Mouse (Mus musculus) adrenal gland, postnatal 10 days (tissue): ENCODE results near the gene Zc3h10. TPM values are rescaled to one million over a fixed set of nuclear protein-coding genes. Genes with fewer than 3 reads are reported as not detected.

Experiments used
- DNase-seq: peaks from one replicate; pipeline ENCODE4 v3.0.0; 2021; ENCODE audit warnings: mixed read lengths
- long read RNA-seq, 2 experiments: library from polyadenylated mRNA; stranded (forward); transcript quantifications; one replicate each; pipeline ENCODE4 v2.0.0; 2021
- total RNA-seq, 2 experiments: library from RNA; stranded (reverse); gene quantifications; 2 replicates each; pipeline ENCODE4 v1.2.3; 2021

Zc3h10 gene
- total RNA-seq, result 10 to 100 TPM; 10.5 to 14.7 TPM
- long read RNA-seq, experiment 1, transcript Zc3h10-201 (3 exons, 3,721 nt), result major isoform, 9 of 33 reads
- long read RNA-seq, experiment 1, partial matches to known transcripts, result 1 of 33 reads
- long read RNA-seq, experiment 1, other reads (novel, unspliced or antisense), result 22 of 33 reads
- long read RNA-seq, experiment 2, transcript Zc3h10-201 (3 exons, 3,721 nt), result major isoform, 7 of 10 reads
- long read RNA-seq, experiment 2, partial matches to known transcripts, result 0 of 10 reads
- long read RNA-seq, experiment 2, other reads (novel, unspliced or antisense), result 2 of 10 reads

DNA sequence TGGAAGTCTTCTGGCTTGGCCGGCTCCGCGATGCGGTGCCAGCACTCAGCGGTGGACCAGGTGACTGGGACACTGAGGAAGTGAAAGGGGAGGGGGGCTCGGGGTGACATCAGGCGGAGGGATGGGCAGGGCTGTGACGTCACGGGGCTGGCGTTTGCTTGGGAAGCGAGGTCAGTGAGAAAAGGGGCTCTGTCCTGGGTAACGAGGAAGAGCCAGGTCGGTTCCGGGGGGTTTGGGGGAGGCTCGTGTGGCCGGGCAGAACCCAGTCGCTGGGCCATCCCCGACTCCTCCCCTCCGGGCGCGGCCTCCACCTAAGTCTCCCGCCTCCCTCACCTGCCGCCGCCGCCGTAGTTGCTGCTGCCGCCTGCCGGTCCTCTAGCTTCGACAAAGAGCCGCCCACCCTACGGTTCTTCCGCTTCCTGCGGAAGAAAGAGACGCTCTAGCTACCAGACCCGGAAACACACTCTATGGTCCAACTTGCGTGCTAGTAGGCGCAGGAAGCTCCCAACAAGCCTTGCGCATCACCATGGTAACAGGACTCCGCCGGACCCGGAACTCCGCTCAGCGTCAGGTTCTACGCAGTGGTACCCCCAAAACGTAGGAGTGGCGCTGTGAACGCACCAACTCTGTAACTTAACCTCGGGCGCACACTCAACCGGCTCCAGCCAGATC is at the start of gene Zc3h10:
TSS of gene Zc3h10 (minus strand) at position 414 of the 672 bp plus-strand sequence.
- peak; percentile 95 for DNase-seq

DNA sequence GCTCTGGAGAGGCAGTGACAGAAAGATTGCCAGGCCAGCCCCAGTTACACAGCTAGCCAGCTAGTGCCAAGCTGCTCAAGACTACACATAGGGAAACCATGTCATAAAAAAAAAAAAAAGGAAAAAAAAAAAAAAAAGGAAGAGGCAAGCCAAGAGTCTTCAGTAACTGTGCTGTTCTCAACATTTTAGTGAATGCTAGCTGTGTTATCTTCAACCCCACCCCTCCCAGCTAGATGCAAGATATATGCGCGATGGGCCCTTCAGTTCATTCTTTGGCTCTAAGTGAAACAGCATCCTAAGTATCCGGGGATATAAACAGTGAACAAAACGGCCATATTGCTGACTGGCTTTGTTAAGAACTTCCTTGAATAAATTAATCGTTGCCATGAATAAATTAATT is 45.2 kb upstream of the Zc3h10 start:
- DNase-seq, result no peak

DNA sequence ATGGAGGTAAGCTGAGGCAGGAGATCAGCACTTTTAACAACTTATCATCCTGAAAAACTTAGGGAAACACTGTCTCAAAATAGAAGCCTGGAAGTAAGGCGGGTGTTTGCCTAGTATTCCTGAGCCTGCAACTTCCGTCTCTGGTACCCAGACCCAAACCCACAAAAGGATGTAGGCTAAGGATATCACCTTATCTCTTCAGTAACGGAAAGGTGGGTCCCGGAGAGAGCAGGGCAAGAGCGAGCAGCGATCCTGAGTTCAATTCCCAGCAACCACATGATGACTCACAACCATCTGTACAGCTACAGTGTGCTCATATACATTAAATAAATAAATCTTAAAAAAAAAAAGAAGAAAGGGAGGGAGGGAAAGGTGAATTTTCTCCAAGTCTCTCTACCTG is 43.9 kb upstream of the Zc3h10 start:
- DNase-seq, result no peak

DNA sequence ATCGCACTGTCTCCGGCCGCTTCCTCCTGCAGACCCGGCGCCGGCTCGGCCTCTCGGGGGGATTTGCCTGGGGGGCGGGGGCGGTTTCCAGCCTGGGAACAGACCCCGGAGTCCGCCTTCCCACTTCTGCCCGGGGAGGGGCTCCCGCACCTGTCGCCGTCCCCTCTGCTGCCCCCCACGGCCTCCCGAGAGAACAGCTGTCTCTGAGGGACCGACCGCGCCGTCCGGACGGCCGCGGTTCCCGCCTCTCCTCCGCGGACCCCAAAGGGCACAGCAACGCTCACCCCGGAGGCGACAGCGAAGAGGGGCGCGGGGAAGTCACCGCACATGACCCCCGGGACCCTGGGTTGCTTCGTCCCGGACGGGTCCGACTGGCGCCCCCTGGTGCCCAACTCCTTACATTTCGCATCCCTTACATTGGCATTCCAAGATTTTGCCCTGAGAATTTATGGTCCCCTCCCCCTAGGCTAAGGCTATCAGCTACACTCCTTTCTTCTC is 42.7 kb upstream of the Zc3h10 start:
- peak; percentile 81 for DNase-seq

DNA sequence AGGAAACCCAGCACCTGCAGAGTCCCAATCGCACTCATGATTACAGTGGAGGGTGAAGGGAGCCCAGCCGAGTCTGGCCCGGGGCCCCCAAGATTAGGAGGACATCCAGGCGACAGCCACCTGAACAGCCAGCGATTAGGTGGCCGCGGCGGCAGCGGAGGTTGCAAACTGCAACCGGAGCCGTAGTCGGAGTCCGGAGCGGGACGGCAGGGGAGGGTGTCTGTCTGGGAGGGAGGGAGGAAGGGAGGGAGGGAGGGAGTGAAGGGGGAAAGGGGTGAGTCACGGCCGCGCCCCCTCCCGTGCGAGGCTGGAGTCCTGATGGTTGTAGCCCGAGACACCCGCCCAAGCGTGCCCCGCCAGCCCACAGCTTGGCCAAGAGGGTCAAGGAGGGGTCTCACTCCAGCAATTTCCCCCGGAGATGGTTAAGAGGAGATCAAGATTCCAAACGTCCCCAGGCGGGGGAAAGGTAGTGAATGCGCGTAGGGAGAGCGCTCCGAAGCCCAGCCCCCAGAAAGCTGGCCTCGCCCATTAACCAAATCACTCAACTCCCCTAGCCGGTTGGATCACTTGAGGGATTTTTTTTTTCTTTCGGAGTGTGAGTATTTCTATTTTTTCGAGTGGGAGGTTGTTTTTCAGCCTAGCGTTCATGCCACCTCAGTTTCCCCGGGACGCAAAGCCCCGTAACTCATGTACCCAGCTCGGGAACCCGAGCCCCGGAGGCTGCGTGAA is 42.1 kb upstream of the Zc3h10 start, which contains the start of gene Erbb3:
TSS of gene Erbb3 (minus strand) at position 189 of the 729 bp plus-strand sequence.
- peak; percentile 64 for DNase-seq

DNA sequence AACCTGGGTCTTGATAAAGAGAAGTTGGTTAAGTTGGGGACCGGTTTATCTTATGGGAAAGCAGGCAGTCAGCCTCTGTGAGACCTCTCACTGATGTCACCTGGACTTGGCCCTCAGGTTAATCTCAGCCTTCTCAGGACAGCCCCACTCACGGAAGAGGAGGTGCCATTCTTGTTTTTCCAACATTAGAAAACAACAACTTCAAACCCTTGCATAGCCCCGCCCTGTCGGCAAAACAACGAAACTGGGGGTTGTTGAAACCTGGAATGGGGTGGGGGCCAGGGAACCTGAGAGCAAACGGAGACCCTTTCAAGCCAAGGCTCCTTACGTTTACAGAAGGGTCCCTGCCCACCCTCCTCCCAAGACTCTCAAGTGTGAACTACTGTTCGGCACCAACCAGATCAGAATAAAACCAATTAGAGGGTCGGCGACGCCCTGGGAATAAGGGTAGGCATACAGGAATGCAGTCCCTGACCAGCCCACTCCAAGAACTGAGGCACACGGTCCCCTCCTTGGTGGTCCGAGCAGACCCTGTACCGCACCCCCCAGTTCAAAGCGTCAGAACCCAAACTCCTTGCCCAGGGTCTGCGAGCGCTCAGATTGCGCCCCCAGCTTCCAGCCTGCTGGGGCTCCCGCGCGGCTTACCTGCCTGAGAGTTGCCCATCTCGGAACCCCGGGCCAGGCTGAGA is 41.3 kb upstream of the Zc3h10 start:
- DNase-seq, result no peak

DNA sequence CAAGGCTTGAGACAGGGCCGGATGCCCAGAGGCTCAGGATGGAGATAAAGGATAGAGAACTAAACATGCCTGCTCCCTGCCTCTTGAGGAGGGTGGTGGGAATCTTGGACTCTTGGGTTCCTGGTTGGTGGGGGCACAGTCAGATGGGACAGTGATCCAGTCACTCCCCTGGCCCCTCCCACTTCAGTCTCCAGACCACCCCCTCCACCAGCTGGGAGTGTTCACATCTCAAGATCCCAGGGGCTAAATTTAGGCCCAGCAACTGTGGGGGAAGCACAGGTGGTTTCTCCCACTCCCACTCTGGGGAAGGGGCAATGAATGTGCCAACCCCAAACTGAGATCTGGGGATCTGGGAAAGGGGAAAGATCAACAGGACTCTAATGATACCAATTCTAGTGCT is 40.6 kb upstream of the Zc3h10 start:
- no peak for DNase-seq

DNA sequence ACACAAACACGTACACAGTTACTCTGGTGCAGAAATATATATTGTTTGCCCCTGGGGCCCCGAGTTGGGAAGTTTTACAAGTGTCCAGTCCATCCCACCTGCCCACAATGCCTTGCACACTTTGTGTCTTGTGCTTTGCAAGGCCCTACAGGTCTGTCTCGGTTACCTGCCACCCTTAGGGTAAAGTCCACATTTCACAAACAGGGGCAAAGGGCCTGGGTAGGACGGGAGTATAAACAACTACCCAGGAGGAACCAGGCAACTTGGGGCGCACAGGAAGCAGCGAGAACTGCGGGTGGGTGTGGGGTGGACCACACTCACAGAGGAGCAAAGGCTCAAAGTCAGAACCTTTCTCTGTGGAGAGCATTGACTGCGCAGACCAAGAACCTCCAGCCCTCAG is 40.1 kb upstream of the Zc3h10 start:
- no peak for DNase-seq

DNA sequence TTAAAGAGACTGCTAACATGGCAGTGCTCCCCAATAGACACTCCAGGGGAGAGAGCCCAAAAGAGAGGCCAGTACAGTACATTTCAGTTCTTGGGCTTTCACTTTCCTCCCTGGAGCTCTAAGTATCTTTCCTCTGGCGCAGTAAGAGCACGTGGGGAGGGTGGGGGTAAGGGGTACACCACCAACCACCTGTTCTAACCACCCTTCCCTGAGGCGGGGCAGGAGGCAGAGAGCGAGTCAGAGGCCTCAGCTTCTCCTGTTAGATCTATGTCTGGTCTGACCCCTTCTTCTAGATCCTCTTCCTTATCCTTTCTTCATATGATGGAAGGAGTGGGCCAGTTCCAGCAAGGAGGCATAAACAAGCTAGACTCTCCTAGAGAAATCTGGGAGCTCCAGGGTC is 39.5 kb upstream of the Zc3h10 start:
- no peak for DNase-seq

DNA sequence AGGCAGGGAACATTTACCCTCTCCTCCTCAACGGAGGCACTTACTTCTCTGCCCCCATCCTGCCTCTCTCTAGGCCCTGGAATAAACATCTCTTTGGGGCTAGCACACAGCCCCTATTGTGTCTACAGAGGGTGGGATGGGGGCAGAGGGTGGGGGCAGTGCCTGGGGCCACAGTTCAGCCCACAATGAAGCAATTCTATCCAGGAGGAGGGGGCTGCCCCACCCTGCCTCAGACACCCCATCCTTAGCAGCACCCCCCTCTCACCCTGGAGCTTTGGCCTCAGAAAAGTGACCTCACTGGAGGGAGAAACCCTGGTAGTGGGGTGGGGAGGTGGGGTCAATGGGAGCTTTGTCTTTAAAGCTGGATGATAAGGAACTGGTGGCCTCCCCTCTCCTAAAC is 39.0 kb upstream of the Zc3h10 start:
- DNase-seq, result no peak

DNA sequence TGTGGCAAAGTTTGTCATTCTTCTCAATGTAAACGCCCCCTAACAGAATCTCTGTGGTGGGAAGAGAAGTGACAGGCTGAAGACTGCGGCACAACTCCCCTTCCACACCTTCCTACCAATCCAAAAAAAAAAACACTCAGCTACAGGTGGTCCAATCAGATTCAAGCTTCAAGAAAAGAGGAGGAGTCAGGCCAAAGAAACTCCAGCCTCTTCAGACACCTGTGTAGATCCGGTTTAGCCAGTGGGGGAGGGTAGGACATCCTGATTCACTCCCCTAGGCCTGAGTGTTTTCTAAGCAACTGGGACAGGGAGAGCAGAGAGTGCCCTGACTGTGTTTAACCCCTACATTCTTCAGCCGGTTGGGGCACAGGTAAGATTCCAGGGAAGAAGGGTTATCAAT is 36.8 kb upstream of the Zc3h10 start:
- DNase-seq, result no peak

DNA sequence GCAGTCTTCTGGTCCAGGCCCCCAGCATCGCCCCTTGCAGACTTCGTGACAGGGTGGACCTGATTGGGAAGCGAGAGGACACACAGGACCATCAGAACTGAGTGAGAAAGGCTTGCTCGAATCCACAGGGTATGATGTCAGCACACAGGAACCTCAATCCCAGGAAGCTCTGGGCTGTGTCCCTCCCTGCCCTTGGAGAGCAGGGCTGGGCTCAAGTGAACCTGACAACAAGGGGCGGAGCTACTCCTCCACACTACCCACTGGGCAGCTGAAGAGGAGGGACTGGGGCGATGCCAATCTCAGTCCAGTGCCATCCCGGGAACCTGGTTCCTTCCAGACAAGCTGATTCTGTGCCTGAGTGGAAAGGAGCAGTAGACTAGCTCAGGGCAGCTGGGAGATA is 36.1 kb upstream of the Zc3h10 start:
- peak; percentile 77 for DNase-seq

DNA sequence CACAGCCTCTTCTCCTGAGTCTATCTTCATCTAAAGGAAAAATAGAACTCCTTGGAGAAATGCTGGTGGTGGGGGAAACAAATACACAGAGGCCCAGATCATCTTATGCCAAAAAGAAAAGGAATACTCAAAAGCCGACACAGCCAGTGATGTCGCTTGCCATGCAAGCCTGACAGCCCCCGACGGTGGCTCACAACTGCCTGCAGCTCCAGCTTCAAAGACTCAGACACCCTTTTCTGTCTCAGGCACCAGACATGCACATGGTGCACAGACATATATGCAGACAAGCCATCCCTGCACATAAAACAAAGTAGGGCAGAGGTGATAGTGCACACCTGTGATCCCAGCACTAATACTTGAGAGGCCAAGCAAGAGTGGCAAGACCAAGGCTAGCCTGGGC is 32.2 kb upstream of the Zc3h10 start:
- no peak for DNase-seq

DNA sequence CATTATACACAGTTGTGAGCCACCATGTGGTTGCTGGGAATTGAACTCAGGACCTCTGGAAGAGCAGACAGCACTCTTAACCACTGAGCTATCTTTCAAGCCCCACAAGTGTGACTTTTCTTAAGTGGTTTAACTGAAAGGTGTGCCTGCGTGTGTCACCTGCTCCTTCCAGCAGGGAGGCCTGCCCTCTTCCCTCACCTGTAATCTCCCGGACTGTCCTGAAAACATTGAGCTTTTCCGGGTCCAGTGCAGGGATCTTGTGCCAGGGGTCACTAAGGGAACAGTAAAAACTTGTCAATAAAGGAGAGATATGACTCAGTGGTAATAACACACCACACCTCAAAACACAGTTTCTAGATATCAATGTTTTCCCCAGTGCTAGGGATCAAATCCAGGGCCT is 31.7 kb upstream of the Zc3h10 start:
- DNase-seq, result no peak

DNA sequence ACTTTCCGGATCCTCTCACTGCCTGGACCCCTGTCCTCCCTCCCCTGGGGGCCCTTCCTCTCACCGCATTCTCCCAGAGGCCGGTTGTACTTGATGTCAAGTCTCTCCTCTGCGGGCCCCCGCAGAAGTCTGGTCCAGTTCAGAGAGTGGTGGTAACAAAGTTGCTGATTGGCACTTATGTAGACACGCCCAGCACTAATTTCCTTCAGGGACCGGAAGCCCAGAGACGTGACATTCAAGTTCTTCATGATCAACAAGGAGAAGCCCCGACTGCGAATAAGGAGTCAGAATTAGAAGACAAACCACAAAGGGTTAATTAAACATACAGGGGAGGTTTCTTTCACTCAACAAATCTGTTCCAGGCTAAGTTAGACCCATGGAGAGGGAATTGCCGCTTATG is 30.8 kb upstream of the Zc3h10 start:
- DNase-seq, result no peak

DNA sequence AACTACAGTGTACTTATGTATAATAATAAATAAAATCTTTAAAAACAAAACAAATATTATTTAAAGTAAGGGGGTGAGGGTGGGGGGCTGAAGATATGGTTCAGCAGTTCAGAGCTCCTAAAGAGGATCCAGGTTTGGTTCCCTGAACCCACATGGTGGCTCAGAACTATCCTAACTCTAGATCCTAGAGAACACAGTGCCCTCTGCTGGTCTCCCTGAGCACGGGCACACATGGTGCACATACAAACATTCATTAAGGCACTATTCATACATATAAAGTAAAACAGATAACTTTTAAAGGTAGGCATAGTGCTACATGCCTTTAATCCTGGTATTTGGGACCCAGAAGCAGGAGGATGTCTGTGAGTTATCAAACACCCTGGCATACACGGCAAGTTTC is 27.5 kb upstream of the Zc3h10 start:
- no peak for DNase-seq

DNA sequence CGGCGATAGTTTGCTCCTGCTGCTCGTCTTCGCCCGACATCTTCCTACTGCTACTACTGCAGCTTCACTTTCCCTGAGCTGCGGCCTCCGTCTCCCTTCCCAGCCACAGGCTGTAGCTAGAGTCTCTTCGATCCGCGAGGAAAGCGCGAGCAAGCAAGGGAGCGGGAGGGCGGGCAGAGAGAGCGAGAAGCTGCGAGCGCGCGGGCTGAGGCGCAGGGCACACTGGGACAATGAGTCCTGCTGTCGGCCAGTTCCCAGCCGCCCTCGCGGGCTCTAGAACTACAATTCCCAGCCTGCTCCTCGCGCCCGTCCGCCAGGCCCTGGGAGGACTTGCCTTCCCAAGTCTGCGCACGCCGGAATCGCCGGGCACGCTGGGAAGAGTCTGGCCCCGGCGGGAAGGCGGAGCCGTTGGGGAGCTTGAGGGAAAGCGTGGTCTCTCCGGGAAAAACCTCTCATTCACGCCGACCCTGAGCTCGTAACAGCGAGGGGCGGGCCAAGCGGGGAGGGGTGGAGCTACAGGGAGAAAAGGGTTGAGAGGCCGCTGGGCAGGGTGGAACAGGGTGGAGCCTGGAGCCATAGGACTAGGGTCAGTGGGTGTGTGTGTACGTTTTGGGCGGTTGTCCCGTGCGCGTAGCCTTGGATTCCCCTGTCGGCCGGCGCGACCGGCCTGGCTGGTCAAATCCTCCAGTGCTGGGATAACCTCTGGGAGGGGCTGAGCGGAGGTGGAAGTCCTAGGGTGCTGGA is 18.4 kb upstream of the Zc3h10 start, which contains the start of gene Pa2g4:
TSS of gene Pa2g4 (minus strand) at position 200 of the 744 bp plus-strand sequence.
- DNase-seq, result peak; percentile 98

DNA sequence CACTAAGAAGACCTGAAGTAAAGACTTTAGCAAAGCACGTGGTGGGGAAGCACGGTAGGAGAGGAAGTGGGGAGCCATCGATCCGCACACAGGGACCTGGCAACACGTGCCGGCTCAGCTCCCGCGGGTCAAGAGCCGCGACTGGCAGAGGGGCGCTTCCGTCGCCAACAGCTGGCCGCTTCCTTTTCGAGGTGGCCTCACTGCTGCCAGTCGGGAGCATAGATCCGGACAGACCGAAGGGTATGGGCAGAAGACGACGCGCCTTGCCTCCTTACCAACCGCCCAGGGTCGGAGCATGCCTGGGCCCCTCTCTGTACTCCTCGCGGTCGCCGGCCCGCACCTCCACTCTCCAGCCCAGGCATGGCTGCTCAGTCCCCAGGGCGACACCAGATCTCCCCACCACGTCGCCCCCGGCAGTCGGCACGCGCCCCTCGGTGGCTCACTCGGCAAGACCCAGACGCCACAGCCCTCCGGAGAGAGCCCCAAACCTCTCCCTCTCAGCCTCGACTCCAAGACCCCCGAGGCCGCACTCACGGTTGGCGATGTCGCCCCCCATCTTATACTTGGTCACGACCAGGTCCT is 17.7 kb upstream of the Zc3h10 start:
- peak; percentile 54 for DNase-seq

DNA sequence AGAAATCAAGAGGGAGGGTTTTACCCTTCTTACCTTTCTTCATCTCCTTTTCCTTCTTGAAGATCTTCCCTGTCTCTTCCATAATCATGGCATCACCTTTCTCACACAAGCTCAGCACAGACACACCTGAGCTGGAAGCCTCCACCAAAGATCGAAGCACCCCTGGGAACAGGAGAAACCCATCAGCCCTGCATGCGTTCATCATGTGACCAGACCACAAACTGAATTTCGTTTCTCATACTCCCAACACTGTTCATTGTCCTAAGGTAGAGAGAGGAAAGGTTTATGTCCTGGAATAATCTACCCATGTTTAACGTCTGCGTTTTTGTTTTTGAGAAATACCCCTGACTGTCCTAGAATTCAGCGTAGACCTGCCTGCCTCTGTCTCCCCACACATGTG is 16.0 kb upstream of the Zc3h10 start:
- no peak for DNase-seq

DNA sequence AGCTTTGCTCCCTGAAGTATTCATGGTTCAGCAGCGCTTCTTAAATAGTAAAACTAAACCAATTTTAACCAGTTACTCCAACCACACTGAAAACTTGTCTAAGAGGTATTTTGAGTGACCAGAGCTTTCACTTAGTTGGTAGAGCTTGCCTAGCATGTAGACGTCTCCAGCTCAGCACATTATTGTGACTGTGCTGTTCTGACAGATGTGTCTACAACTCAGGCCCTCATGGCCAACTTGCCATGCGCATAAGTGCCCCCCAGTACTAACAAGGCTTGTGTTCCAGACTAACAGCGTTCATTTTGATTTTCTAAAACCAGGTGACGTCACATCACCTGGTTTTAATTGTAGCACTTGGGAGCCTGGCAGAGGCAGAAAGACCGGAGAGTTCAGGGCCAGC is 9.4 kb upstream of the Zc3h10 start:
- no peak for DNase-seq

DNA sequence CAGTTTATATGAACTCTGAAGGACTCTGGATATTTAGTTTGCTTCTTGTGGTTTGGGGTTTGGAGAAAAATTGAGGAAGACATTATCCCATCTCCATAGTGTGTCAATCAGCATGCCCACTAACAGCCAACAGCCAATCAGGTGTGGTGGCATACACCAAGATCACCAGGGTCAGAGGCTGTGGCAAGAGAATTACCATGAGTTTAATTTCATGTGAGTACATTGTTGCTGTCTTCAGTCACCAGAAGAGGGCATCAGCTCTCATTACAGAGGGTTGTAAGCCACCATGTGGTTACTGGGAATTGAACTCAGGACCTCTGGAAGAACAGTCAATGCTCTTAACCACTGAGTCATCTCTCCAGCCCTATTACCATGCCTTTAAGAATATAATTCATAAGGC is 8.7 kb upstream of the Zc3h10 start:
- DNase-seq, result no peak
